Mouse (Mus musculus) cortical plate, adult 2 months (tissue): ENCODE results near the gene Dnajc16. TPM values are rescaled to one million over a fixed set of nuclear protein-coding genes. Genes with fewer than 3 reads are reported as not detected.

Source experiments
- H3K27ac ChIP-seq: fragments of 200-500 bp; 2 replicates; pipeline ENCODE4 v1.5.1; 2012; ENCODE audit warnings: low read length, control low read depth, inconsistent platforms; ENCODE audit not compliant: insufficient read depth
- H3K4me1 ChIP-seq: fragments of 200-500 bp; 2 replicates; pipeline ENCODE4 v1.6.1; 2011; ENCODE audit warnings: low read length; ENCODE audit not compliant: control insufficient read depth, insufficient read depth
- H3K4me3 ChIP-seq: fragments of 200-500 bp; 2 replicates; pipeline ENCODE4 v1.5.1; 2011; ENCODE audit warnings: mild to moderate bottlenecking, low read length, control low read depth; ENCODE audit not compliant: insufficient read depth
- CTCF ChIP-seq: fragments of 200-500 bp; IDR thresholded peaks from 2 replicates; pipeline ENCODE4 v1.5.1; 2011; ENCODE audit warnings: mild to moderate bottlenecking, control low read depth, low read length; ENCODE audit not compliant: insufficient read depth; ENCODE audit errors: extremely low read depth
- POLR2A ChIP-seq: fragments of 200-500 bp; IDR thresholded peaks from 2 replicates; pipeline ENCODE4 v1.6.1; 2011; ENCODE audit warnings: mild to moderate bottlenecking, low read length, control low read depth; ENCODE audit not compliant: insufficient read depth; ENCODE audit errors: extremely low read depth
- polyA plus RNA-seq: library from polyadenylated mRNA; depleted of rRNA; stranded (reverse); fragments of >200 nt; gene quantifications from 2 replicates; pipeline ENCODE4 v1.2.3, GENCODE M21; 2012

The Dnajc16 gene
- polyA plus RNA-seq, 1 experiment = 30.1 TPM

DNA sequence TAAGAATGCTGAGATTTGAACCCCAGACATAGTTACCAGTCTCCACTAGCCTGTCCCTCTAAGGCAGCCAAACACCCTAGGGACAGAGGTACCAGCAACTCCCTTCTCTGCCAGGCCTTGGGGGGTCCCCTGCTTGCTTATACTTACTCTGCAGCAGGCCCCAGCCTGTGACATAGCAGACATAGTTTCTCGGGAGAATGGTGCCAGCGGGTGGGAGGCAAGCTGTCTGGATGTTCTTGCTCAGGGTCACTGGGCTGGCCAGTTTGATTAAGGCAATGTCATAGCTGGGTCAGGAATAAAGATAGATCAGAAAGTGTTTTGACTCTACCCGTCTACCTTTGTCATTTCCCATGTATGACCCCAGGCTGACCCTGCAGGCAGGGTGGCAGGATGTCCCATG, 30.4 kb upstream of the Dnajc16 start:
- no peak for TF ChIP-seq CTCF
- TF ChIP-seq POLR2A = no peak
- no peak overlapping the region for H3K4me3 ChIP-seq
- H3K4me1 ChIP-seq = no peaks in the 10 kb centered on the region
- no peak overlapping the region for H3K27ac ChIP-seq

DNA sequence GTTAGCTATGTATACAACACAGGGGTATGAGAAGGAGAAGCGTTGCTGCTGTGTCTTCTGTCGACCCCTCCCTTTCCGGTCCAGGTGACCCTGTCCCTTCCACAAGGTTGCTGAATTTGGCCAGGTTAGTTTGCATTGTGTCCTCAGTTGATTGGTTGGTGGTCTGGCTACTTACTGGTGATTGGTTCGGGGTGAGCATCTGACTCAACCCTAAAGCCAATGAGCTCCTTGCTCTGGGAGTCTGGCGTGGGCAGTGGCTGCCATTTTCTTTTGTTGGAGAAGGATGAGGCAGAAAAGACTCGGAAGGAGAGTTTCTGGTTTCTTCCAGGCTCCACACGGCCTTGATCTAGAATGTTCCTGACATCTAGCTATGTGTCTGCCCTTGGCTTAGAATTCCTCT, 28.6 kb upstream of the Dnajc16 start:
- H3K4me1 ChIP-seq = no peaks in the 10 kb centered on the region
- H3K4me3 ChIP-seq = no peak overlapping the region
- no peak overlapping the region for H3K27ac ChIP-seq
- TF ChIP-seq CTCF = no peak
- no peak for TF ChIP-seq POLR2A

DNA sequence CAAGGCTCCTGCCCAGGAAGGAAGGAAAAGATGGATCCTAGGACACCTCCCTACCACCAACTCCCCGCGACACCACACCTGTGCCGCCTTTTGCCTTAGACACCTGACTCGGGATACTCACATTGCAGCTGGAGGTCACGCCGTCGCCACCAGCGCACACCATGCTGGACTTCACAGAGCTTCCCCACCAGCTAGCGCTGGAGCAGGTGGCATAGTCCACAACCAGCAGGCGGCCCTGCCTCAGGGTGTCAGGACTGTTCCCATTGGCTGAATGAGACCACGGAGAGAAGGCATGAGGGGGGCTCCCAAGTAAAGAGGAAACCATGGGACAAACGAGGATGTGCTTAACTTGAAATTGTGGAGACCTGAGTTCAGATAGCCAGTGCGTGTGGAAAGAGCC, 28.1 kb upstream of the Dnajc16 start:
- Histone ChIP-seq H3K4me3 (no peak overlapping the region), H3K4me1 (no peaks in the 10 kb centered on the region), H3K27ac (no peak overlapping the region)
- TF ChIP-seq POLR2A (no peak), CTCF (no peak)

DNA sequence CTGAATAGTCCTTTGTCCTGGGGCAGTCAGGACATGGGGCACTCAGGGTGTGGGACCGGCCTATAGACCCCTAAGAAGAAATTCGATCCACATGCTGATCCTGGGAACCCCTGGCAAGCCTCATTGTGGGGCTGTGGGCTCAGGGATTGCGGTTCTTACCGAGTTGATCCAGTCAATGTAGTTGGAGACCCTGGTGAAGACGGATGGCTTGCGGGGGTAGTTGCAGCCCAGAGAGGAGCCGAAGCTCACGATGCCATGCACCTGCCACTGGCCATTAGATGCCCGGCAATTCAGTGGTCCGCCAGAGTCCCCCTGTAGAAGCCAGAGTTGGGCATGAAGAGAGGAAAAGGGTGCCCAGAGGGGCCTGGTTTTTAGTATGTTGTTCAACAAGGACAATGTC, 27.0 kb upstream of the Dnajc16 start:
- Histone ChIP-seq H3K4me3 (no peak overlapping the region), H3K27ac (no peak overlapping the region)
- TF ChIP-seq CTCF (no peak), POLR2A (no peak)

DNA sequence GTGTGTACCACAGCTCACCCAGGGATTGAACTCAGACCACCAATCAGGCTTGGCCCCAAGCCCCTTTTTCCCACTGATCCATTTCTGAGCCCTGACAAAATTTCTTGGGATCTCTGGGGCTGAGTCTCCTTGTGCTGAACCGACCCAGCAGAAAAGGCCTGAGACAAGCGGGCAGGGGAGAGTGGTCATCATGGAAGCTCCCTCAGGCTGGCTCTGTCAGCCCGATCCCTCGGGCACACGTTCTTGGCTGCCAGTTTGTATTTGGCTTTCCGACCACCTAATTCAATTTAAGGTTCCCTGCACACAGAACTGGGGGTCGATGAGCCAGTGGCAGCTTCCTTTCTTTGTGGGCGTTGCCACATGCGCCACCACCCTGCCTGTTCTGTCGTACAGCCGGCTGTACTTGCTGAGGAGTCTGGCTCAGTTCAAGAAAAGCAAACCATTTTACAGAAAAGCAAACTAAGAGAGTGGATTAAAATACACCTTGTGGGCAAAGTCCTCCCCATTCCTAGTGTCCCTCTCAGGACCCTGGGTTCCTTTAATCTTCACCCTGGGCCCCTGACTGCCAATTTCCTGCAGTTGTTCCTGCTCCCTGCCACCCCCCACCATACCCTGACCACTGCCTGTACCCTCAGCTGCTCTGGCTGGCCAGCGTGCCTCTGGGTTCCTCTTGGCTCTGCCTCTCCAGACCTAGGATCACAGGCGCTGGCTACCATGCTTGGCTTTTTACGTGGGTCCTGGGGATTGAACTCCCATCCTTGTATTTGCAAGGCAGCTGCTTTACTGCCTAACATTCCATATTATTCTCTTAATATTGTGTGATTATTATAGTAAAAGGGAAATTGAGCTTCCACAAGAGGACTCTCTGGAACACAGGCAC, 26.3 kb upstream of the Dnajc16 start:
- no peak overlapping the region for H3K27ac ChIP-seq
- no peak for TF ChIP-seq CTCF
- TF ChIP-seq POLR2A = no peak
- no peak overlapping the region for H3K4me3 ChIP-seq
- H3K4me1 ChIP-seq = no peaks in the 10 kb centered on the region

More for the DNA sequence above, 27.0 kb upstream of the Dnajc16 start:
- H3K4me1 ChIP-seq = no peaks in the 10 kb centered on the region

DNA sequence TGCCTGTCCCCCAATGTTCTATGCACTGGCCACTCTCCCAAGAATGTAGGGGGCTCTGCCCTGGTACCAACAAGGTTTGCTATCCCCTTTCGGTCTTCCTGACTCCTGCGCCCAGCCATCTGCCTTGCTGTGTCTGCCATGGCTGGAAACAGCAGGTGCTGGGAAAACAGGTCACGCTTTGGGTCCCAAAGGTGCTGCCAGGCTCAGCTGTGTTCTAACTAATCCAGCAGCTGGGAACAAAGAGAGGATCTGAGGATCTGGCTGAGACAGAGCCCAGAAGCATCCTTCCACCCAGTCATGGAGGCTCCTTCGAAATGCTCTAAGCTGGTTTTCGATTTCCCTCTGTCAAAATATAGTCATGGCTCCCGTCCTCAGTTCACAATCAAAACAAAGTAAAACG, 25.5 kb upstream of the Dnajc16 start:
- no peak for TF ChIP-seq CTCF
- no peak for TF ChIP-seq POLR2A
- no peaks in the 10 kb centered on the region for H3K4me1 ChIP-seq
- H3K27ac ChIP-seq = no peak overlapping the region
- no peak overlapping the region for H3K4me3 ChIP-seq

DNA sequence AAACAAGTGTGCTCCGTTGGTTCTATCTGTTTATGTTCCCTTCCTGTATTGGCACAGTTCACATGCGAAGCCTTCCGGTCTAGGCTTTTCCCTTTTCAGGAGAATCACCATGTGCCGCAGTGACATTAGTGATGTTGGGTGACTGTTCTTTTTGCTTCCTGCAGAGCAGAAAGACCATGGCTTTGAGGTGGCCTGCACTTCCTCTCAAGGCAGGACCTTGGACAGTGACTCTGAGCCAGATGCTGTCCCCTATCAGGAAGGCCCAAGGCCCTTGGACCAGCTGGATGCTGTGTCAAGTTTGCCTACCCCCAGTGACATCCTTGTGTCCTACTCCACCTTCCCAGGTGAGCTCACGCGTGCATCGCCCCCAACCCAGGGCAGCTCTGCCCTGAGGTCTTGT, 20.6 kb upstream of the Dnajc16 start:
- Histone ChIP-seq H3K4me3 (no peak overlapping the region), H3K27ac (no peak overlapping the region), H3K4me1 (no peaks in the 10 kb centered on the region)
- TF ChIP-seq POLR2A (no peak), CTCF (no peak)

DNA sequence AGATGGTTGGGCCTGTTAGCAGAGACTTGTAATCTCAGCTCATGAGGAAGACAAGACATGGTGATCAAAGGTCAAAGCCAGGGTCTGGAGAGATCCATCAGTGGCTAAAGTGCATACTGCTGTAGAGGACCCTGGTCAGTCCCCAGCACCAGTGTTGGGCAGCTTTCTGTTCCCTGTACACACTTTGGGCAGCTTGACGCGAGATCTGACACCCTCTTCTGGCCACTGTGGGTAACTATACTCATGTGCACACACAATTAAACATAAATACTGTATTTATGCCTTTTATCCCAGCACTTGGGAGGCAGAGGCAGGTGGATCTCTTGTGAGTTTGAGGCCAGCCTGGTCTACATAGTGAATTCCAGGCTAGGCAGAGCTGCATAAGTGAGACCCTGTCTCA, 20.2 kb upstream of the Dnajc16 start:
- Histone ChIP-seq H3K4me1 (no peaks in the 10 kb centered on the region), H3K4me3 (no peak overlapping the region), H3K27ac (no peak overlapping the region)
- TF ChIP-seq CTCF = no peak
- TF ChIP-seq POLR2A = no peak

DNA sequence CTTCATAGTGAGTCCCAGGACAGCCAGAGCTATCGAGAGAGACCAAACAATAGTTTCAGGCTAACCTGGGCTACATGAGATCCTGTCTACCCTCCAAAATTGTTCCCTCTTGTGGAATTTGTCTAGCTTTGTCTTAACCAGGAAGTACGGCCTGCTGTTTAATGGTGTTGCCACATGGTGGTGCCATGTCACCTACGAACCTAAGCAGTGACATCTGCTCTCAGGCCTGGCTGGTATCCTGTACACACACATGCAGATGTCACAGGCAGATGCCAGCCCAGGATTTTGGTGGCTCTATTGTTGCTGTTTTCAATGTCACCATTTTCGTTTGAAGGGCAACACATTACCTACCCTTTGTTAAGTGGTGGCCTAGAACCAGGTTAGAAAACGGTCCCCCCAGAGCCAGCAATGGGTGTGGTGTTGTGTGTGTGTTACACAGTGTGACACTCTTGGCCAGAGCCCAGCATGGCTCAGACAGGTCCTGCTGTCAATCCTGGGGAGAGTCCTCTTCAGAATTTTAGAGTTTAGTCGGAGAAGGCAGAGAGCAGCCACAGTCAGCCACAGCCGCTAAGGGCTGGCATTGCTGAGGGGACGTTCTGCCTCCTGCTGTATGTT, 19.2 kb upstream of the Dnajc16 start:
- no peaks in the 10 kb centered on the region for H3K4me1 ChIP-seq
- no peak overlapping the region for H3K4me3 ChIP-seq
- TF ChIP-seq CTCF = peak; percentile 90
- no peak for TF ChIP-seq POLR2A
- H3K27ac ChIP-seq = no peak overlapping the region

DNA sequence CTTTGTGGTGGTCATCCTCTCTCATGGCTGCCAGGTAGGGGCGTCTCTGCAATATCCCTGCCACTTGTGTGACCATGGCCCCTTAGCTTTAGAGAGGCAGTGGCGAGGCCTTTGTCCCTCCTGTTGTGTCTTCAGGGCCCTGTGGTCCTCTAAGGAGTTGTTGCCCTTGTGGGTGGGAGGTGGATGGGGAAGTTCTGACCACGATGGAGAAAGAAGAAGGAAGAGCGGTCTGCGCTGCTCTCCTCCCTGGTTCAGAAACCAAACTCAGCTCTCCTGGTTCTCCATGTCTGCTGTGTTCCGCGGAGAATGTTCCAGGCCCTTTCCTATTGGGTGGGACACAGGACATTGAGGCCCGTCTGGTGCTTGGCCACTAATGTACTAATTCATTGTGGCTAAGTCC, 15.2 kb upstream of the Dnajc16 start:
- Histone ChIP-seq H3K27ac (no peak overlapping the region), H3K4me3 (no peak overlapping the region), H3K4me1 (no peaks in the 10 kb centered on the region)
- TF ChIP-seq POLR2A = no peak
- TF ChIP-seq CTCF = no peak
